Mouse (Mus musculus): ENCODE measurements at regions not wholly inside any gene's neighbourhood (a gene's known extent, or its start where the extent isn't known, plus 50 kb on each side); places are given as distances from the start of the nearest gene placed in this dataset.

DNA sequence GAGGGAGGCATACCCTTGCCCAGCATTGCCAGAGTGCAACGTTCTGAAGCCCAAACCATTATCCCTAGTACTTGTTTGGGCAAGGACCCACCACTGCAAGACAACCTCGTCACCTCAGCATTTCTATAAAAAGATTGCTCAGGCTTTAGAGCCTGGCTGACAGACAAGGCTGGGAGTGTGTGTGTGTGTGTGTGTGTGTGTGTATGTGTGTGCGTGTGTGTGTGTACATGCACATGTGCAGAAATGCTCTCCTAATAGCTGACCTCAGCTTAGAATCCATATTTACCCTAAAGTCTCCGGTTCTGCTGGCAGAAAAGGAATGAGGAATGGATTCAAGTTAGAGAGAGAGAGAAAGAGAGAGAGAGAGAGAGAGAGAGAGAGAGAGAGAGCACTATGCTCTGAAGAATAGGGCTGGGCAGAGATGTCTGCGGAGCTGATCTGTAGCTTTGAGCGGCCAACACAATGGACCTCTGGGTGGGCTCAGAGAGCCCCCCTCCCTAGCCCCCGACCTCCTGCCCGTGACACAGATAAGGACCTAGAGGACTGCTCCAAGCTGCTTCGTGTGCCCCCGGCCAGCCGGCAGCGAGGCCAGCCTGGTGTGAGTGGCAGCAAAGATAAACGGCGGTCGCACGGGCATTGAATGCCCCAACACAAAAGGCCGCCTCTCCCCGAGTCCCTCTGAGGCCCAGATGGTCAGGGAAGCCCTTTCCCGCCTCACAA is 166.1 kb downstream of the H2al1j start:
- TF ChIP-seq POLR2A (IDR thresholded peaks at IDR 0.05; ENCODE audit: extremely low read depth, insufficient read depth, low read length) (no peak), CTCF (IDR thresholded peaks at IDR 0.05; ENCODE audit: low read depth, low read length) (no peak)
